Mouse (Mus musculus) cortical plate, adult 2 months (tissue): ENCODE data around the gene Gm13090.

ENCODE experiments used
- CTCF ChIP-seq: fragments of 200-500 bp; IDR thresholded peaks from 2 replicates; pipeline ENCODE4 v1.5.1; 2011; ENCODE audit warnings: mild to moderate bottlenecking, control low read depth, low read length; ENCODE audit not compliant: insufficient read depth; ENCODE audit errors: extremely low read depth
- POLR2A ChIP-seq: fragments of 200-500 bp; IDR thresholded peaks from 2 replicates; pipeline ENCODE4 v1.6.1; 2011; ENCODE audit warnings: mild to moderate bottlenecking, low read length, control low read depth; ENCODE audit not compliant: insufficient read depth; ENCODE audit errors: extremely low read depth

GRCm38 (mm10) chr4:151140368-151140982 is 51.1 kb downstream of the Gm13090 start:
- TF ChIP-seq CTCF (no peak), POLR2A (peak; percentile 40; the same call in 1 of the 2 replicates)
